Comparison of ENCODE assay signal across 8 mouse cellular contexts in genomic region chr8:13675524-13675923, GRCm38 (mm10). TPM values are rescaled to one million over a fixed set of nuclear protein-coding genes. Genes with fewer than 3 reads are reported as not detected.
DNase-seq lines count a peak whose midpoint lies in the region; ATAC-seq and TF ChIP-seq lines count a peak whose summit lies in the region.
"Had no signal": no experiment of that assay in that cellular context is flagged by ENCODE, and none has a peak within 500 bp of the region (broad histone marks: within the 10 kb centered on the region; RNA-seq: fewer than 3 reads in every experiment).

No protein-coding gene starts in this region.

- no peak for TF ChIP-seq CTCF in intestine, postnatal 0 days (IDR thresholded peaks at IDR 0.05; ENCODE audit: low read depth)

- H3K4me3 ChIP-seq in lung, embryonic 16.5 days (ENCODE audit: low read length), result peak overlapping the region; percentile 80
- H3K4me3 ChIP-seq in forebrain, embryonic 10.5 days, result peak overlapping the region; percentile 83
- H3K4me3 ChIP-seq in intestine, postnatal 0 days (ENCODE audit: low read depth, low read length), result peak overlapping the region; percentile 75
- peak overlapping the region; percentile 90 for H3K4me3 ChIP-seq in neural tube, embryonic 15.5 days (replicated peaks)

- no peaks in the 10 kb centered on the region for H3K27me3 ChIP-seq in lung, embryonic 16.5 days (ENCODE audit: control insufficient read depth, insufficient read depth, low read depth, low read length)
- peaks cover 37% of the 10 kb centered on the region for H3K27me3 ChIP-seq in forebrain, embryonic 10.5 days (ENCODE audit: poor library complexity, severe bottlenecking)
- H3K27me3 ChIP-seq in intestine, postnatal 0 days (replicated peaks; ENCODE audit: control insufficient read depth, insufficient read depth, low read length), result 0 out of 2 replicates have a peak, but pooled peaks cover 6% of the 10 kb centered on the region
- H3K27me3 ChIP-seq in neural tube, embryonic 15.5 days (replicated peaks), result 0 out of 2 replicates have a peak, but pooled peaks cover 4% of the 10 kb centered on the region

- peaks cover 37% of the 10 kb centered on the region for H3K4me1 ChIP-seq in lung, embryonic 16.5 days (replicated peaks; ENCODE audit: control insufficient read depth, insufficient read depth, low read length)
- peaks cover 34% of the 10 kb centered on the region for H3K4me1 ChIP-seq in forebrain, embryonic 10.5 days
- H3K4me1 ChIP-seq in intestine, postnatal 0 days (replicated peaks; ENCODE audit: control insufficient read depth, insufficient read depth, low read length), result no peaks in the 10 kb centered on the region
- peaks cover 48% of the 10 kb centered on the region for H3K4me1 ChIP-seq in neural tube, embryonic 15.5 days

- H3K4me2 ChIP-seq in lung, embryonic 16.5 days (ENCODE audit: low read depth, low read length), result peak overlapping the region; percentile 86
- H3K4me2 ChIP-seq in intestine, postnatal 0 days (replicated peaks; ENCODE audit: low read depth), result peak overlapping the region; percentile 97
- peak overlapping the region; percentile 80 for H3K4me2 ChIP-seq in neural tube, embryonic 15.5 days

- peak overlapping the region; percentile 79 for H3K9ac ChIP-seq in lung, embryonic 16.5 days (ENCODE audit: low read length)
- peak overlapping the region; percentile 44; the same call in 1 of the 2 replicates for H3K9ac ChIP-seq in intestine, postnatal 0 days (ENCODE audit: low read depth, low read length)
- H3K9ac ChIP-seq in neural tube, embryonic 15.5 days (replicated peaks), result peak overlapping the region; percentile 82

- WGBS in lung, embryonic 16.5 days, result 26% methylated on average over 8 of the region's 8 CpGs
- WGBS in forebrain, embryonic 10.5 days, result 57% methylated on average over 8 of the region's 8 CpGs
- 40% methylated on average over 8 of the region's 8 CpGs for WGBS in intestine, postnatal 0 days
- 33% methylated on average over 8 of the region's 8 CpGs for WGBS in neural tube, embryonic 15.5 days

- H3K36me3 ChIP-seq in lung, embryonic 16.5 days (ENCODE audit: control insufficient read depth, insufficient read depth, low read length), result no peaks in the 10 kb centered on the region
- no peaks in the 10 kb centered on the region for H3K36me3 ChIP-seq in forebrain, embryonic 10.5 days (replicated peaks)
- no peaks in the 10 kb centered on the region for H3K36me3 ChIP-seq in intestine, postnatal 0 days (ENCODE audit: control insufficient read depth, insufficient read depth)
- H3K36me3 ChIP-seq in neural tube, embryonic 15.5 days, result no peaks in the 10 kb centered on the region

- DNase-seq in lung, postnatal 10 days, result no peak
- no peak for DNase-seq in forebrain, embryonic 10.5 days (ENCODE audit: extremely low spot score, low spot score)
- no peak for DNase-seq in frontal cortex, postnatal 14 days (ENCODE audit: low spot score in 2 of 2)
- no peak for DNase-seq in right cerebral cortex, postnatal 4 days

- no peak for ATAC-seq in lung, embryonic 16.5 days (ENCODE audit: low read depth)
- ATAC-seq in intestine, postnatal 0 days, result no peak
- no peak for ATAC-seq in neural tube, embryonic 15.5 days (ENCODE audit: low FRiP score)

- peak overlapping the region; percentile 75 for H3K27ac ChIP-seq in lung, embryonic 16.5 days (ENCODE audit: low read length)
- H3K27ac ChIP-seq in forebrain, embryonic 10.5 days, result no peak overlapping the region
- H3K27ac ChIP-seq in intestine, postnatal 0 days (ENCODE audit: low read depth, low read length), result 0 out of 2 replicates have a peak overlapping the region, but pooled peaks have one; percentile 67
- peak overlapping the region; percentile 94 for H3K27ac ChIP-seq in neural tube, embryonic 15.5 days (replicated peaks)

- no peaks in the 10 kb centered on the region for H3K9me3 ChIP-seq in lung, embryonic 16.5 days (ENCODE audit: control insufficient read depth, low read length)
- no peaks in the 10 kb centered on the region for H3K9me3 ChIP-seq in forebrain, embryonic 10.5 days
- H3K9me3 ChIP-seq in intestine, postnatal 0 days (ENCODE audit: control insufficient read depth), result no peaks in the 10 kb centered on the region
- H3K9me3 ChIP-seq in neural tube, embryonic 15.5 days (replicated peaks), result no peaks in the 10 kb centered on the region

RNA-seq across cellular contexts. Expression of gene Rasa3, which starts 1.9 kb away (rescaled TPM):
- polyA plus RNA-seq in lung, embryonic 16.5 days (2015; fragmentation: Nextera tagmentation; extraction: Ambion mirVana), result 48.7 and 50.7 TPM in 2 replicates
- 24.8 and 27.2 TPM in 2 replicates for polyA plus RNA-seq in forebrain, embryonic 10.5 days (2016; fragmentation: Nextera tagmentation; extraction: Ambion mirVana)
- 9.8 and 9.9 TPM in 2 replicates for polyA plus RNA-seq in intestine, postnatal 0 days (2015; fragmentation: Nextera tagmentation; extraction: Ambion mirVana)
- polyA plus RNA-seq in neural tube, embryonic 15.5 days (2015; fragmentation: Nextera tagmentation; extraction: Ambion mirVana), result 38.8 and 39.3 TPM in 2 replicates

RNA-seq across cellular contexts. Expression of gene Cfap97d2, which starts 30.2 kb away (rescaled TPM):
- polyA plus RNA-seq in lung, embryonic 16.5 days (2015; fragmentation: Nextera tagmentation; extraction: Ambion mirVana), result 0.29 and 1.0 TPM in 2 replicates
- 1.4 and 2.0 TPM in 2 replicates for polyA plus RNA-seq in forebrain, embryonic 10.5 days (2016; fragmentation: Nextera tagmentation; extraction: Ambion mirVana)
- polyA plus RNA-seq in intestine, postnatal 0 days (2015; fragmentation: Nextera tagmentation; extraction: Ambion mirVana), result not detected in 2 replicates
- polyA plus RNA-seq in neural tube, embryonic 15.5 days (2015; fragmentation: Nextera tagmentation; extraction: Ambion mirVana), result 0.83 and 1.4 TPM in 2 replicates
- polyA plus RNA-seq: limb, embryonic 11.5 days had no signal
